Mouse (Mus musculus) embryonic facial prominence, embryonic 13.5 days (tissue): ENCODE data around the gene Rpl36a. TPM values are rescaled to one million over a fixed set of nuclear protein-coding genes. Genes with fewer than 3 reads are reported as not detected.

Experiments used
- ATAC-seq: fragments of 200-750 bp; cut with Nextera tagmentation; 2 replicates; pipeline ENCODE4 v1.8.0; 2017; ENCODE audit warnings: low read depth; ENCODE audit not compliant: insufficient number of reproducible peaks, insufficient read depth, low FRiP score, low TSS enrichment
- H3K27ac ChIP-seq: fragments of 300-500 bp; sonication (generic); 2 replicates; pipeline ENCODE4 v1.5.1; 2015; ENCODE audit warnings: moderate library complexity, mild to moderate bottlenecking, inconsistent platforms
- H3K27me3 ChIP-seq: fragments of 300-500 bp; sonication (generic); 2 replicates; pipeline ENCODE4 v1.6.1; 2015; ENCODE audit warnings: mild to moderate bottlenecking, inconsistent platforms
- H3K36me3 ChIP-seq: fragments of 300-500 bp; sonication (generic); 2 replicates; pipeline ENCODE4 v1.6.1; 2015; ENCODE audit warnings: mild to moderate bottlenecking, inconsistent platforms
- H3K4me1 ChIP-seq: fragments of 300-500 bp; sonication (generic); 2 replicates; pipeline ENCODE4 v1.6.1; 2015; ENCODE audit warnings: inconsistent platforms
- H3K4me2 ChIP-seq: fragments of 300-500 bp; sonication (generic); 2 replicates; pipeline ENCODE4 v1.6.1; 2015; ENCODE audit warnings: moderate library complexity, mild to moderate bottlenecking, inconsistent platforms
- H3K4me3 ChIP-seq: fragments of 300-500 bp; sonication (generic); 2 replicates; pipeline ENCODE4 v1.5.1; 2015; ENCODE audit warnings: mild to moderate bottlenecking, inconsistent platforms
- H3K9ac ChIP-seq: fragments of 300-500 bp; sonication (generic); 2 replicates; pipeline ENCODE4 v1.6.1; 2015; ENCODE audit warnings: mild to moderate bottlenecking, inconsistent platforms
- H3K9me3 ChIP-seq: fragments of 300-500 bp; sonication (generic); 2 replicates; pipeline ENCODE4 v1.6.1; 2016; ENCODE audit warnings: inconsistent platforms
- WGBS: fragments of 180-500 bp; shearing (Covaris S2); methylation state at CpG from one replicate; pipeline ENCODE4 v1.1.7; 2015; ENCODE audit warnings: mixed read lengths; 5-methylcytosine and 5-hydroxymethylcytosine counted together
- polyA plus RNA-seq: library from polyadenylated mRNA; unstranded; fragments of >200 nt; fragmentation: Nextera tagmentation; extraction: Ambion mirVana; gene quantifications from 2 replicates; pipeline ENCODE4 v1.2.1, GENCODE M21; 2015

Rpl36a gene
- polyA plus RNA-seq, 1 experiment from 2014 or later = 455 TPM

GRCm38 (mm10) chrX:134566536-134567222 is 18.8 kb upstream of the Rpl36a start:
- WGBS = 78% methylated on average over 8 of the region's 8 CpGs
- Histone ChIP-seq H3K27me3 (peaks cover 11% of the 10 kb centered on the region; the same call in 1 of the 2 replicates), H3K4me3 (no peak overlapping the region), H3K9ac (no peak overlapping the region), H3K36me3 (no peaks in the 10 kb centered on the region), H3K9me3 (no peaks in the 10 kb centered on the region), H3K27ac (no peak overlapping the region), H3K4me2 (no peak overlapping the region), H3K4me1 (no peaks in the 10 kb centered on the region)
- no peak for ATAC-seq

GRCm38 (mm10) chrX:134577896-134578295 is 7.6 kb upstream of the Rpl36a start:
- Histone ChIP-seq H3K27ac (no peak overlapping the region), H3K9me3 (no peaks in the 10 kb centered on the region), H3K4me3 (no peak overlapping the region), H3K4me2 (no peak overlapping the region), H3K4me1 (no peaks in the 10 kb centered on the region), H3K36me3 (no peaks in the 10 kb centered on the region), H3K27me3 (no peaks in the 10 kb centered on the region; the same call in 1 of the 2 replicates), H3K9ac (no peak overlapping the region)
- ATAC-seq = no peak
- WGBS = 86% methylated on average over 4 of the region's 4 CpGs

- peaks cover 7% of the 10 kb centered on the region for H3K27me3 ChIP-seq
- WGBS = 80% methylated on average over 14 of the region's 14 CpGs
Observed at GRCm38 (mm10) chrX:134580528-134581305, 4.7 kb upstream of the Rpl36a start.

GRCm38 (mm10) chrX:134582270-134582669 is 3.2 kb upstream of the Rpl36a start:
- peaks cover 7% of the 10 kb centered on the region for H3K27me3 ChIP-seq
- H3K9ac ChIP-seq = no peak overlapping the region
- H3K27ac ChIP-seq = no peak overlapping the region
- no peak overlapping the region for H3K4me2 ChIP-seq
- no peak for ATAC-seq
- no peaks in the 10 kb centered on the region for H3K36me3 ChIP-seq
- no peak overlapping the region for H3K4me3 ChIP-seq
- H3K9me3 ChIP-seq = no peaks in the 10 kb centered on the region
- H3K4me1 ChIP-seq = 0 out of 2 replicates have a peak, but pooled peaks cover 4% of the 10 kb centered on the region
- WGBS = 87% methylated on average over 11 of the region's 11 CpGs

More at GRCm38 (mm10) chrX:134580528-134581305, 4.7 kb upstream of the Rpl36a start:
- no peak overlapping the region for H3K4me2 ChIP-seq
- H3K4me1 ChIP-seq = no peaks in the 10 kb centered on the region
- no peak overlapping the region for H3K27ac ChIP-seq
- H3K4me3 ChIP-seq = no peak overlapping the region
- H3K36me3 ChIP-seq = no peaks in the 10 kb centered on the region
- no peaks in the 10 kb centered on the region for H3K9me3 ChIP-seq
- H3K9ac ChIP-seq = no peak overlapping the region
- no peak for ATAC-seq

GRCm38 (mm10) chrX:134582888-134583669 is 2.4 kb upstream of the Rpl36a start, which contains the start of gene Btk:
TSS of gene Btk (minus strand) at chrX:134583570.
- Histone ChIP-seq H3K9ac (no peak within 1 kb of the TSS), H3K4me3 (no peak within 1 kb of the TSS), H3K27me3 (peaks cover 7% of the 10 kb centered on the region), H3K9me3 (no peaks in the 10 kb centered on the region), H3K4me1 (0 out of 2 replicates have a peak, but pooled peaks cover 4% of the 10 kb centered on the region), H3K27ac (no peak within 1 kb of the TSS), H3K4me2 (no peak within 1 kb of the TSS), H3K36me3 (no peaks in the 10 kb centered on the region)
- WGBS = 83% methylated on average over 11 of the region's 11 CpGs
- ATAC-seq = no peak

GRCm38 (mm10) chrX:134586447-134586846 is 993 bp downstream of the Rpl36a start:
- peak overlapping the region; percentile 79 for H3K9ac ChIP-seq
- 0 out of 2 replicates have a peak, but pooled peaks cover 4% of the 10 kb centered on the region for H3K4me1 ChIP-seq
- no peak for ATAC-seq
- 37% methylated on average over 8 of the region's 8 CpGs for WGBS
- H3K4me2 ChIP-seq = peak overlapping the region; percentile 63
- peaks cover 8% of the 10 kb centered on the region; the same call in 1 of the 2 replicates for H3K36me3 ChIP-seq
- no peak overlapping the region for H3K27ac ChIP-seq
- peaks cover 7% of the 10 kb centered on the region for H3K27me3 ChIP-seq
- no peaks in the 10 kb centered on the region for H3K9me3 ChIP-seq
- peak overlapping the region; percentile 53 for H3K4me3 ChIP-seq

- no peak overlapping the region for H3K4me2 ChIP-seq
- H3K36me3 ChIP-seq = peaks cover 8% of the 10 kb centered on the region; the same call in 1 of the 2 replicates
- 76% methylated on average over 4 of the region's 4 CpGs for WGBS
- H3K4me1 ChIP-seq = 0 out of 2 replicates have a peak, but pooled peaks cover 4% of the 10 kb centered on the region
- no peak overlapping the region for H3K9ac ChIP-seq
- H3K4me3 ChIP-seq = no peak overlapping the region
- no peak overlapping the region for H3K27ac ChIP-seq
- no peaks in the 10 kb centered on the region for H3K9me3 ChIP-seq
- H3K27me3 ChIP-seq = peaks cover 7% of the 10 kb centered on the region
- ATAC-seq = no peak
Observed at GRCm38 (mm10) chrX:134588261-134588660, 2.8 kb downstream of the Rpl36a start.

GRCm38 (mm10) chrX:134588997-134589396 is 3.5 kb downstream of the Rpl36a start:
- H3K27ac ChIP-seq = no peak overlapping the region
- H3K4me2 ChIP-seq = no peak overlapping the region
- WGBS = 85% methylated on average over 3 of the region's 3 CpGs
- no peaks in the 10 kb centered on the region for H3K9me3 ChIP-seq
- H3K4me3 ChIP-seq = no peak overlapping the region
- no peak overlapping the region for H3K9ac ChIP-seq
- 0 out of 2 replicates have a peak, but pooled peaks cover 4% of the 10 kb centered on the region for H3K4me1 ChIP-seq
- peaks cover 8% of the 10 kb centered on the region; the same call in 1 of the 2 replicates for H3K36me3 ChIP-seq
- no peak for ATAC-seq
- H3K27me3 ChIP-seq = peaks cover 7% of the 10 kb centered on the region

GRCm38 (mm10) chrX:134589836-134590235 is 4.4 kb downstream of the Rpl36a start:
- no peak for ATAC-seq

GRCm38 (mm10) chrX:134599922-134600565 is 14.6 kb downstream of the Rpl36a start:
- WGBS = 31% methylated on average over 10 of the region's 10 CpGs
- Histone ChIP-seq H3K9me3 (no peaks in the 10 kb centered on the region), H3K27me3 (peaks cover 3% of the 10 kb centered on the region; the same call in 1 of the 2 replicates), H3K9ac (peak overlapping the region; percentile 68), H3K27ac (peak overlapping the region; percentile 73; the same call in 1 of the 2 replicates), H3K4me1 (peaks cover 4% of the 10 kb centered on the region), H3K36me3 (no peaks in the 10 kb centered on the region), H3K4me3 (peak overlapping the region; percentile 53), H3K4me2 (peak overlapping the region; percentile 63)
- no peak for ATAC-seq

More at GRCm38 (mm10) chrX:134589836-134590235, 4.4 kb downstream of the Rpl36a start:
- Histone ChIP-seq H3K4me3 (no peak overlapping the region), H3K27me3 (no peaks in the 10 kb centered on the region; the same call in 1 of the 2 replicates), H3K36me3 (peaks cover 8% of the 10 kb centered on the region; the same call in 1 of the 2 replicates), H3K9me3 (no peaks in the 10 kb centered on the region), H3K4me1 (0 out of 2 replicates have a peak, but pooled peaks cover 4% of the 10 kb centered on the region), H3K4me2 (no peak overlapping the region), H3K27ac (no peak overlapping the region), H3K9ac (no peak overlapping the region)
- WGBS = 43% methylated on average over 5 of the region's 5 CpGs
